Mouse (Mus musculus) testis, adult 2 months (tissue): ENCODE data around the gene Prkcd. TPM values are rescaled to one million over a fixed set of nuclear protein-coding genes. Genes with fewer than 3 reads are reported as not detected.

Experiments used
- H3K27ac ChIP-seq: fragments of 200-500 bp; 2 replicates; pipeline ENCODE4 v1.5.1; 2012; ENCODE audit warnings: low read depth, low read length; ENCODE audit not compliant: control insufficient read depth, insufficient read depth
- H3K27me3 ChIP-seq: fragments of 200-500 bp; 2 replicates; pipeline ENCODE4 v1.6.1; 2012; ENCODE audit warnings: mild to moderate bottlenecking, low read length, moderate library complexity; ENCODE audit not compliant: control insufficient read depth, insufficient read depth
- H3K36me3 ChIP-seq: fragments of 200-500 bp; 2 replicates; pipeline ENCODE4 v1.6.1; 2012; ENCODE audit warnings: mild to moderate bottlenecking, low read length; ENCODE audit not compliant: control insufficient read depth, insufficient read depth
- H3K4me1 ChIP-seq: fragments of 200-500 bp; 2 replicates; pipeline ENCODE4 v1.6.1; 2012; ENCODE audit warnings: low read length; ENCODE audit not compliant: control insufficient read depth, insufficient read depth
- H3K4me3 ChIP-seq: fragments of 200-500 bp; 2 replicates; pipeline ENCODE4 v1.5.1; 2012; ENCODE audit warnings: low read depth, mild to moderate bottlenecking, low read length, moderate library complexity, mixed read lengths; ENCODE audit not compliant: control insufficient read depth
- CTCF ChIP-seq: fragments of 200-500 bp; IDR thresholded peaks from 2 replicates; pipeline ENCODE4 v1.5.1; 2012; ENCODE audit warnings: low read depth, mild to moderate bottlenecking, inconsistent platforms, low read length, moderate library complexity; ENCODE audit not compliant: control insufficient read depth, insufficient read depth, insufficient replicate concordance
- POLR2A ChIP-seq: fragments of 200-500 bp; IDR thresholded peaks from 2 replicates; pipeline ENCODE4 v1.6.1; 2012; ENCODE audit warnings: low read depth, mild to moderate bottlenecking, inconsistent platforms, low read length, moderate library complexity; ENCODE audit not compliant: control insufficient read depth
- polyA plus RNA-seq: library from polyadenylated mRNA; depleted of rRNA; stranded (reverse); fragments of >200 nt; gene quantifications from 2 replicates; pipeline ENCODE4 v1.2.3, GENCODE M21; 2012

Prkcd gene
- polyA plus RNA-seq, 1 experiment, result 240 TPM

- no peak overlapping the region for H3K4me3 ChIP-seq
- no peaks in the 10 kb centered on the region for H3K4me1 ChIP-seq
- H3K36me3 ChIP-seq, result no peaks in the 10 kb centered on the region
- H3K27ac ChIP-seq, result no peak overlapping the region
- H3K27me3 ChIP-seq, result no peaks in the 10 kb centered on the region
- TF ChIP-seq CTCF, result no peak
- TF ChIP-seq POLR2A, result no peak
These were observed 12.9 kb downstream of the Prkcd start for GRCm38 (mm10) chr14:30612962-30613715.

DNA sequence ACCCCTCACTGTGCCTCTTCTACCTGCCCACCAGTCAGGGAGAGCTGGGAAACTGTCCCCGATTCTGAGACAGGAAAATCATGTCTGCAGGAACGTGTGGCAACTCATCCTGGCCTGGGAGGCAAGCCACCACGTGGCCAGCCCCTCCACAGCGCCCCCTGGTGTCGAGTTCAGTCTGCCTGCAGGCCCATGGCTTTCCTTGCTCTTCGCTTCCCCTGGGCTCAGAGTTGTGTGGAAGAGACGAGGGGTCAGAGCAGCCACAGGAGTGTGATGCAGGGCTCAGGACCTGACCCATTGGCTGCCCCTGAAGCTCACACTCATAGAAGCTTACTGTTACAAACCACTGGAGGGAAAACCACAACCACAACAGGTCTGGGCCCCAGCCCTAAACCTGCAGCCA lies 13.5 kb downstream of the Prkcd start:
- no peaks in the 10 kb centered on the region for H3K27me3 ChIP-seq
- no peak overlapping the region for H3K27ac ChIP-seq
- no peaks in the 10 kb centered on the region for H3K4me1 ChIP-seq
- H3K4me3 ChIP-seq, result no peak overlapping the region
- TF ChIP-seq CTCF (peak; percentile 95), POLR2A (no peak)
- H3K36me3 ChIP-seq, result no peaks in the 10 kb centered on the region

DNA sequence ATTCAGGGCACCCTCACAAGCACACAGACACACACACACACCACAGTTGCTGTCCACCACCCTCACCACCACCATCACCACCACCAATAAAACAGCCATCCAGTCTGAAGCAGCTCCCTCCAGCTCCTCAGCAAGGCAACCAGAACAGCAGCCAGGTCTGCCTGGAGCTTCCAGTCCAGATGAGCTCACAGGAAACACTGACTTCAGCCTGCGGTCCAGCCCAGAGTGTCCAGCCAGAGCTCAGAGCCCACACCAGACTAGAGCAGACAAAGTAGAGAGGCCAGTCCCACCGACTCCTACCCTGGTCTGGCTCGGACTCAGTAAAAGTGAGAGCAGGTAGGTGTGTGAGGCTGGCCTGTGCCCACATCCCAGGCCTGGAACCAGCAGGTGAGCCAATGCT lies 15.1 kb downstream of the Prkcd start:
- Histone ChIP-seq H3K4me1 (no peaks in the 10 kb centered on the region), H3K4me3 (no peak overlapping the region)

GRCm38 (mm10) chr14:30610304-30610703 lies 15.7 kb downstream of the Prkcd start:
- no peak overlapping the region for H3K27ac ChIP-seq

More for the DNA sequence above, 15.1 kb downstream of the Prkcd start:
- H3K27me3 ChIP-seq, result no peaks in the 10 kb centered on the region
- H3K27ac ChIP-seq, result no peak overlapping the region
- H3K36me3 ChIP-seq, result no peaks in the 10 kb centered on the region
- TF ChIP-seq POLR2A (no peak), CTCF (no peak)

GRCm38 (mm10) chr14:30609499-30609898 lies 16.5 kb downstream of the Prkcd start:
- H3K4me3 ChIP-seq, result peak overlapping the region; percentile 82
- TF ChIP-seq POLR2A (no peak), CTCF (no peak)
- 0 out of 2 replicates have a peak overlapping the region, but pooled peaks have one; percentile 15 for H3K27ac ChIP-seq
- H3K27me3 ChIP-seq, result no peaks in the 10 kb centered on the region
- no peaks in the 10 kb centered on the region for H3K4me1 ChIP-seq
- H3K36me3 ChIP-seq, result no peaks in the 10 kb centered on the region

More at GRCm38 (mm10) chr14:30610304-30610703, 15.7 kb downstream of the Prkcd start:
- Histone ChIP-seq H3K4me1 (no peaks in the 10 kb centered on the region), H3K27me3 (no peaks in the 10 kb centered on the region), H3K36me3 (no peaks in the 10 kb centered on the region), H3K4me3 (no peak overlapping the region)
- TF ChIP-seq CTCF (no peak), POLR2A (no peak)

GRCm38 (mm10) chr14:30608176-30608575 lies 17.8 kb downstream of the Prkcd start:
- Histone ChIP-seq H3K27me3 (no peaks in the 10 kb centered on the region), H3K4me3 (peak overlapping the region; percentile 82), H3K4me1 (no peaks in the 10 kb centered on the region), H3K36me3 (no peaks in the 10 kb centered on the region), H3K27ac (no peak overlapping the region)
- TF ChIP-seq CTCF, result no peak
- TF ChIP-seq POLR2A, result no peak

GRCm38 (mm10) chr14:30607696-30608095 lies 18.3 kb downstream of the Prkcd start:
- Histone ChIP-seq H3K27me3 (no peaks in the 10 kb centered on the region), H3K36me3 (no peaks in the 10 kb centered on the region), H3K4me3 (peak overlapping the region; percentile 83), H3K4me1 (no peaks in the 10 kb centered on the region), H3K27ac (no peak overlapping the region)
- TF ChIP-seq POLR2A (peak; percentile 55; the same call in 1 of the 2 replicates), CTCF (no peak)
